Mouse (Mus musculus): ENCODE measurements at regions not wholly inside any gene's neighbourhood (a gene's known extent, or its start where the extent isn't known, plus 50 kb on each side); places are given as distances from the start of the nearest gene placed in this dataset.

DNA sequence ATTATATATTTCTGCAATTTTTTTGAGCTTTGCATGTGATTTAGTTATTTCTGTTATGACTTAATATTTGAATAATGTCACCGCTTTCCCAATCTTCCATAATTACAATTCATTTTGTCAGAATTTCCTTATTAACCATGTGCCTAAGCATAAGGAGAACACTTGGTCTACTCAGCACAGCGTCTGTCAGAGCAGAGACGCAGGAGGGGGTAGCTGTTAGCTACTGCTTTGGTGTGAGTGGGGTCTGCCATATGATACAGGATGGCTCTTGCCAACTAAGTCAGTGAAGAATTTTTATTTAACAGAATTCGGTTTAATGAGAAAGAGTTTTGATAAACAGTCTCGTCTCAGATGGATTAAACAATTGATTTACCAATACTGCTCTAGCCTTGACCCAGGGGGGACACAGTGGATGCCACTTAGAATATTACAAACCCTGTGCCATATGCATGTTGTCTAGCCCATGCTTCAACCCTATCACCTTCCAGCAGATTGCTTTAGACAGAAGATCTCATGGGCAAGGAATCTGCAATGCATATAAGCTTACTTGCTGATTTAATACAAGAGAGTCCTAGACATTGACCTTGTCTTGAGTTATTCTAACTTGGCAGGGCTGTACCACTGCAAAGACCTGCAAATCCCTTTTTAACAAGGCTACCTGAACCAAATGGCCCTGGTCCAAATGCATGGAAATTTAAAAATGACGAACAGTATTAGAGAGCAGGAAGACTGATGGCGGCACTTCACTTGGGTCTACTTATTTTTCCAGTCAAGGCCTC is 434.9 kb downstream of the Rnf144b start:
- H3K27ac ChIP-seq (ENCODE audit: low read depth, low read length), result no peak overlapping the region
- 60% methylated on average over 7 of the region's 7 CpGs for WGBS
- H3K36me3 ChIP-seq (ENCODE audit: insufficient read depth), result no peaks in the 10 kb centered on the region
- H3K4me3 ChIP-seq (ENCODE audit: low read depth, low read length), result no peak overlapping the region
- no peaks in the 10 kb centered on the region for H3K27me3 ChIP-seq (ENCODE audit: insufficient read depth, low read length)
- H3K9me3 ChIP-seq (ENCODE audit: low read length), result no peaks in the 10 kb centered on the region
- DNase-seq (peak; percentile 48), ATAC-seq (peak; percentile 83; the same call in 1 of the 2 replicates)
- no peak overlapping the region for H3K9ac ChIP-seq
- no peak overlapping the region for H3K4me2 ChIP-seq (ENCODE audit: low read depth)
- no peak for TF ChIP-seq CTCF (IDR thresholded peaks at IDR 0.05; ENCODE audit: low read depth)
- no peaks in the 10 kb centered on the region for H3K4me1 ChIP-seq (ENCODE audit: insufficient read depth)

DNA sequence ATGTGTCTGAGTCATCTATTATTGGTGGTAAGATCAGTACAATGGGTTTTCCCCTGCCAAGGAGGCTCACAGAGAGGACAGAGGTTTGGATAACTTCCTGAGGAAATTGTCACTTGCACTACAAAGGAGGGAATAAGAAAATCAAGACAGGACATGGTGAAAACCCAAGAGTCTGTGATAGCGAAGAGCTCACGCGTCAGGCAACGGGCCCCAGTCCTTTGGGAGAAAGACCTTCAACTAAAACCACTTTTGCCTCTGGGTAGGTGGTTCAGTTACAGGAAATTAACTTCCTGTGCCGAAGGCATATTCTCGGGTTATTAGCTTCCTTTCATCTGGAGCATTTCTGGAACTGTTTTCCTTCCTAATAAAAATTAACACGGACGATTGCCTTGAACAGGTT is 440.4 kb downstream of the Rnf144b start:
- DNase-seq, result no peak
- no peaks in the 10 kb centered on the region for H3K4me1 ChIP-seq (ENCODE audit: insufficient read depth)
- WGBS, result 90% methylated on average over 8 of the region's 8 CpGs
- no peak overlapping the region for H3K4me3 ChIP-seq (ENCODE audit: low read depth, low read length)
- H3K27me3 ChIP-seq (ENCODE audit: insufficient read depth, low read length), result no peaks in the 10 kb centered on the region
- H3K4me2 ChIP-seq (ENCODE audit: low read depth), result no peak overlapping the region
- ATAC-seq, result no peak
- H3K9ac ChIP-seq, result no peak overlapping the region
- H3K27ac ChIP-seq (ENCODE audit: low read depth, low read length), result no peak overlapping the region
- H3K36me3 ChIP-seq (ENCODE audit: insufficient read depth), result no peaks in the 10 kb centered on the region
- no peaks in the 10 kb centered on the region for H3K9me3 ChIP-seq (ENCODE audit: low read length)
- no peak for TF ChIP-seq CTCF (IDR thresholded peaks at IDR 0.05; ENCODE audit: low read depth)

DNA sequence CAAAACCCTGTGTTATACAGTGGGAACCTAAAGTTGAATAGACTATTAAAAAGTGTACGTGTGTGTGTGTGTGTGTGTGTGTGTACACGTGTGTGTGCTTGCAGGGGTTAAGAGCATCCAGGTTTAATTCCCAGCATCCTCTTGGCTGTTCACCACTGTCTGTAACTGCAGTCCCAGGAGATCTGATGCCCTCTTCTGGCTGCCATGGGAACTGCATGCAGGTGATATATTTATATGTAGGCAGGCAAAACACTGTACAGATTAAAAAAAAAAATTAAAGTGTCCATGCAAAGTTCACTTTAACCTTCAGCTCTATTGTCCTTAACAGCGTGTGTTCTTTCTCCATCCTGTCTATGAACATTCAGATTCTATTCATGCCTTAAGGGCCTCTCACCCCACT is 454.1 kb downstream of the Rnf144b start:
- DNase-seq, result no peak
- H3K36me3 ChIP-seq (ENCODE audit: insufficient read depth), result no peaks in the 10 kb centered on the region
- no peaks in the 10 kb centered on the region for H3K27me3 ChIP-seq (ENCODE audit: insufficient read depth, low read length)
- 72% methylated on average over 3 of the region's 3 CpGs for WGBS
- no peaks in the 10 kb centered on the region for H3K4me1 ChIP-seq (ENCODE audit: insufficient read depth)
- peak; percentile 54 for TF ChIP-seq CTCF (IDR thresholded peaks at IDR 0.05; ENCODE audit: low read depth)
- no peak overlapping the region for H3K4me3 ChIP-seq (ENCODE audit: low read depth, low read length)
- no peak for ATAC-seq
- H3K9me3 ChIP-seq (ENCODE audit: low read length), result no peaks in the 10 kb centered on the region
- no peak overlapping the region for H3K27ac ChIP-seq (ENCODE audit: low read depth, low read length)
- no peak overlapping the region for H3K9ac ChIP-seq
- no peak overlapping the region for H3K4me2 ChIP-seq (ENCODE audit: low read depth)

DNA sequence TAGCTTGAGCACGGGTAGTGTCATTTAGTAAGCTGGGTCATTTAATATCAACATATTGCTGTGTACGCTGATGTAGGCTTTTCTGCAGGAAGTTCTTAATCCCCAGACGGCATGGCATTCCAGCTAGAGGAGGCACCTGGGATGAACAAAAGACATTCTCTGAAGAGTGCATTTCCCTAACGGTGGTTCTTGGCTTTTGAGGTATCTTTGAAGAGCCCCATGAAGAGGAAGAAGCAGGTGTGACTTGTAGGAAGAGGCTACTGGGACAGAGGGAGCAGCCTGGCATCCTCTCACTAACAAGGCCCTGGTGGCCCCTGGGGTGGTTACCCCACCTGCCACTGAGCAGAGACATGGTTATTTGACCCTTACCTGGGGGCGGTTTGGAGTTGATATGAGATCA is 457.7 kb downstream of the Rnf144b start:
- H3K27ac ChIP-seq (ENCODE audit: low read depth, low read length), result no peak overlapping the region
- no peaks in the 10 kb centered on the region for H3K36me3 ChIP-seq (ENCODE audit: insufficient read depth)
- WGBS, result 86% methylated on average over 5 of the region's 5 CpGs
- DNase-seq (no peak), ATAC-seq (no peak)
- H3K4me2 ChIP-seq (ENCODE audit: low read depth), result no peak overlapping the region
- no peak overlapping the region for H3K9ac ChIP-seq
- no peaks in the 10 kb centered on the region for H3K27me3 ChIP-seq (ENCODE audit: insufficient read depth, low read length)
- no peaks in the 10 kb centered on the region for H3K9me3 ChIP-seq (ENCODE audit: low read length)
- no peak overlapping the region for H3K4me3 ChIP-seq (ENCODE audit: low read depth, low read length)
- TF ChIP-seq CTCF (IDR thresholded peaks at IDR 0.05; ENCODE audit: low read depth), result no peak
- no peaks in the 10 kb centered on the region for H3K4me1 ChIP-seq (ENCODE audit: insufficient read depth)

DNA sequence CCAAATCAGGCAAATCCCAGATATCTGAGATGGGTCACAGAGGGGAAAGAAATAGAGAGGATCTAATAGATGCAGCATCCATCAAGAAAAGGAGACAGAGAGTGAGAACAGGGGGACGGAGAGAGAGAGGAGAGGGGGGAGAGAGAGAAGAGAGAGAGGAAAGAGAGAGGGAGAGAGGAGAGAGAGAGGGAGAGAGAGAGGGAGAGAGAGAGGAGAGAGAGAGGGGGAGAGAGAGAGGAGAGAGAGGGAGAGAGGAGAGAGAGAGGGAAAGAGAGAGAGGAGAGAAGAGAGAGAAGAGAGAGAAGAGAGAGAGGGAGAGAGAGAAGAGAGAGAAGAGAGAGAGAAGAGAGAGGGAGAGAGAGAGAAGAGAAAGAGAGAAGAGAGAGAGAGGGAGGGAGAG is 462.7 kb downstream of the Rnf144b start:
- Histone ChIP-seq H3K4me1 (ENCODE audit: insufficient read depth) (no peaks in the 10 kb centered on the region), H3K36me3 (ENCODE audit: insufficient read depth) (no peaks in the 10 kb centered on the region), H3K27me3 (ENCODE audit: insufficient read depth, low read length) (no peaks in the 10 kb centered on the region), H3K4me2 (ENCODE audit: low read depth) (no peak overlapping the region), H3K4me3 (ENCODE audit: low read depth, low read length) (no peak overlapping the region), H3K27ac (ENCODE audit: low read depth, low read length) (no peak overlapping the region), H3K9me3 (ENCODE audit: low read length) (no peaks in the 10 kb centered on the region), H3K9ac (no peak overlapping the region)
- 71% methylated on average over 1 of the region's 1 CpGs for WGBS
- DNase-seq (no peak), ATAC-seq (no peak)
- no peak for TF ChIP-seq CTCF (IDR thresholded peaks at IDR 0.05; ENCODE audit: low read depth)

DNA sequence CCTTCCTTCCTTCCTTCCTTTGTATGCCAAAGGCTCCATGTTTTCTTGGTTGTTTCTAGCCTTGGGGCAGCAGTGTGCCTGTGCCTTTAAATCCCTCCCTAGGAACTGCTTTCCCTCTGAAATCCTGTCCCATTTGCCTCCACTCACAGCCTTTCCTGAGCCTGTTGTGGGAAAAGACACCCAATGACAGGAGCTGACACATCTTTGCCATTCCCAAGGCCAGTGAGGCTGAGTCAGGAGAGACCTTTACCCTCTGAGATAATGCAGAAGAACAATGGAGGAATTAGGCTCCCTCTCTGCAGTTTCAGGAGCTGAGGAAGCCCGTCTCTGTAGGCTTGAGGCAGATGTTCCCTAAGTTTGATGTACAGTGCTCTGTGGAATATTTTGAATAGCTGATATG is 480.2 kb downstream of the Rnf144b start:
- no peak overlapping the region for H3K4me2 ChIP-seq (ENCODE audit: low read depth)
- DNase-seq (no peak), ATAC-seq (no peak)
- H3K4me3 ChIP-seq (ENCODE audit: low read depth, low read length), result no peak overlapping the region
- H3K36me3 ChIP-seq (ENCODE audit: insufficient read depth), result no peaks in the 10 kb centered on the region
- no peaks in the 10 kb centered on the region for H3K27me3 ChIP-seq (ENCODE audit: insufficient read depth, low read length)
- H3K9me3 ChIP-seq (ENCODE audit: low read length), result no peaks in the 10 kb centered on the region
- TF ChIP-seq CTCF (IDR thresholded peaks at IDR 0.05; ENCODE audit: low read depth), result no peak
- H3K4me1 ChIP-seq (ENCODE audit: insufficient read depth), result no peaks in the 10 kb centered on the region
- H3K9ac ChIP-seq, result no peak overlapping the region
- WGBS, result 45% methylated on average over 1 of the region's 1 CpGs
- H3K27ac ChIP-seq (ENCODE audit: low read depth, low read length), result no peak overlapping the region

DNA sequence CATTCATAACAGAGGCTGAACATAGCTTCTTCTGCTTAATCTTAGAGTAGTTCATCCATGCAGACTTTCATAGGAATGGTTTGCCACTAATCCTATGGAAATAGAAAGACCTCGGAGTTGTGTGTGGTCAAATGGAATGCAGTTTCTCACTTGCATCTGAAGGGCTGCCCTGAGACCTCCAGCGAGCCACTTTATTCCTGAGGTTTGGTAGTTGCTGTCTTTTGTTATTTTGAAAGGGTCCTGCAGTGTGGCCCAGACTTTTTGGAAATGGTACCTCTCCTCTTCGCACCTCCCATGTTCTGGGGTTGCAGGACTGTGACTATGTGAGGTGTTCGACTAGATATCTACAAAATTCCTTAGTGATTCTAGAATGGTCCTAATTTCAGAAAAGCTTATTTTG is 489.0 kb downstream of the Rnf144b start:
- no peaks in the 10 kb centered on the region for H3K36me3 ChIP-seq (ENCODE audit: insufficient read depth)
- H3K4me2 ChIP-seq (ENCODE audit: low read depth), result no peak overlapping the region

More for the DNA sequence above, 489.0 kb downstream of the Rnf144b start:
- ATAC-seq, result no peak
- DNase-seq, result no peak
- TF ChIP-seq CTCF (IDR thresholded peaks at IDR 0.05; ENCODE audit: low read depth), result no peak
- H3K27ac ChIP-seq (ENCODE audit: low read depth, low read length), result no peak overlapping the region
- H3K4me1 ChIP-seq (ENCODE audit: insufficient read depth), result peaks cover 8% of the 10 kb centered on the region
- no peaks in the 10 kb centered on the region for H3K27me3 ChIP-seq (ENCODE audit: insufficient read depth, low read length)
- H3K9me3 ChIP-seq (ENCODE audit: low read length), result no peaks in the 10 kb centered on the region
- WGBS, result 90% methylated on average over 4 of the region's 4 CpGs
- no peak overlapping the region for H3K4me3 ChIP-seq (ENCODE audit: low read depth, low read length)
- H3K9ac ChIP-seq, result no peak overlapping the region

Data from forebrain, postnatal 0 days (tissue).